Mouse (Mus musculus) heart, postnatal 0 days (tissue): Measurements from ENCODE around the gene Plekhh1. TPM values are rescaled to one million over a fixed set of nuclear protein-coding genes. Genes with fewer than 3 reads are reported as not detected.

Source experiments
- ATAC-seq: fragments of 200-750 bp; cut with Nextera tagmentation; 2 replicates; pipeline ENCODE4 v1.8.0; 2017; ENCODE audit warnings: low read depth, moderate number of reproducible peaks, moderate library complexity; ENCODE audit not compliant: insufficient read depth
- DNase-seq: peaks from one replicate; pipeline ENCODE4 v3.0.0-alpha.2; 2016; ENCODE audit warnings: low spot score
- H3K27ac ChIP-seq: fragments of 300-500 bp; sonication (generic); 2 replicates; pipeline ENCODE4 v1.5.1; 2014; ENCODE audit warnings: low read depth, mild to moderate bottlenecking
- H3K27me3 ChIP-seq: fragments of 300-500 bp; sonication (generic); 2 replicates; pipeline ENCODE4 v1.6.1; 2014; ENCODE audit warnings: low read length, mixed read lengths; ENCODE audit not compliant: control insufficient read depth, insufficient read depth
- H3K36me3 ChIP-seq: fragments of 300-500 bp; sonication (generic); replicated peaks from 2 replicates; pipeline ENCODE4 v1.6.1; 2014; ENCODE audit warnings: low read length, mixed read lengths; ENCODE audit not compliant: control insufficient read depth, insufficient read depth
- H3K4me1 ChIP-seq: fragments of 300-500 bp; sonication (generic); 2 replicates; pipeline ENCODE4 v1.6.1; 2014; ENCODE audit warnings: antibody characterized with exemption; ENCODE audit not compliant: control insufficient read depth, insufficient read depth
- H3K4me2 ChIP-seq: fragments of 300-500 bp; sonication (generic); 2 replicates; pipeline ENCODE4 v1.6.1; 2014; ENCODE audit warnings: low read depth, mild to moderate bottlenecking, low read length, moderate library complexity
- H3K4me3 ChIP-seq: fragments of 300-500 bp; sonication (generic); 2 replicates; pipeline ENCODE4 v1.5.1; 2014; ENCODE audit warnings: low read depth, low read length
- H3K9ac ChIP-seq: fragments of 300-500 bp; sonication (generic); replicated peaks from 2 replicates; pipeline ENCODE4 v1.6.1; 2014; ENCODE audit warnings: low read depth, low read length, mixed read lengths
- H3K9me3 ChIP-seq: fragments of 300-500 bp; sonication (generic); replicated peaks from 2 replicates; pipeline ENCODE4 v1.6.1; 2016; ENCODE audit warnings: low read length; ENCODE audit not compliant: control insufficient read depth
- CTCF ChIP-seq: IDR thresholded peaks from 2 replicates; pipeline ENCODE4 v1.5.1; 2016; ENCODE audit warnings: antibody characterized with exemption, control low read depth, low read depth
- EP300 ChIP-seq: IDR thresholded peaks from 2 replicates; pipeline ENCODE4 v1.6.1; 2016; ENCODE audit warnings: antibody characterized with exemption, low read depth
- WGBS: fragments of 180-500 bp; shearing (Covaris S2); extraction: QIAGEN DNeasy Blood & Tissue Kit; methylation state at CpG from one replicate; pipeline ENCODE4 v1.1.7; 2014; 5-methylcytosine and 5-hydroxymethylcytosine counted together
- polyA plus RNA-seq: library from polyadenylated mRNA; unstranded; fragments of >200 nt; fragmentation: Nextera tagmentation; extraction: Ambion mirVana; gene quantifications from 2 replicates; pipeline ENCODE4 v1.2.1, GENCODE M21; 2015
- total RNA-seq: library from RNA; depleted of rRNA; stranded (reverse); fragments of >200 nt; gene quantifications from 2 replicates; pipeline ENCODE4 v1.2.3, GENCODE M21; 2014; ENCODE audit warnings: low replicate concordance

Plekhh1 gene
- total and polyA plus RNA-seq, 2 experiments from 2014 or later: 4.0 to 15.0 TPM

DNA sequence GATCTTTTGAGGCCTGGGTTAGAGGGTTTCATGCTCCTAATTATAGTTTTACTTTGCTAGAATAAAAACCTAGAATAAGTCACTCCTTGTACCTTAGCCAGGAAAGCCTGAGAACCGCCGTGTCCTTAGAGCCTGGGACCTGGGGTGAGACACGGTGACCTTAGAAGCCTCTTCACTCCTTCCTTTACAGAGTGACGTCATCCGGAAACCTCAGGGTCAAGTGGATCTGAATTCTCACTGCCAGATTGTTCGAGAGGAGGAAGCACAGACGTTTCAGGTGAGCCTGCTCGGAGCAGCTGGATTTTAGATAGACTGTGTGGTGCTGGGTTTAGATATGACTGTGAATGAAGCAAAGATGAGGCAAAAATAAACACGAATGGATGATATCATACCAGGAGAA, 37.5 kb downstream of the Plekhh1 start:
- peaks cover 25% of the 10 kb centered on the region for H3K36me3 ChIP-seq
- H3K27me3 ChIP-seq: peaks cover 22% of the 10 kb centered on the region; the same call in 1 of the 2 replicates

DNA sequence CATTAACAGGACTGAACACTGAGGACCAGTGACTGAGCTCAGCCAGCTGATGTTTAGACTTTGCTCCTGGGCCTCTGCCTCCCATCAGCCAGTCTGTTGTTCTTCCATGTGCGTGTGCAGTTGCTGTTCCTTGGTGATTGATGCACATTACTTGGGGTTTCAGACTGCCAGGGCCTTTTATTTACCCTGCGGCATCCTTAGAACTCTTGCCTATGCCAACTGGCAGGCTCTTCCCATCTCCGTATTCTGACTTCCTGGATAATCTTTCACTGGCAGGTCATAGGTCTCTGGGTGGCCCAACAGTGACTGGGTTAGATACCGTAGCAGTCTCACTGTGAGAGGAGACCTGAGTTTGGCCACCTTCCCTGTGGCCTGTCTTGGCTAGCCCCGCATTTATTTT, 38.6 kb downstream of the Plekhh1 start:
- Histone ChIP-seq H3K27ac (no peak overlapping the region), H3K36me3 (peaks cover 25% of the 10 kb centered on the region), H3K27me3 (0 out of 2 replicates have a peak, but pooled peaks cover 16% of the 10 kb centered on the region), H3K9ac (no peak overlapping the region), H3K4me3 (no peak overlapping the region), H3K4me1 (no peaks in the 10 kb centered on the region), H3K4me2 (no peak overlapping the region), H3K9me3 (no peaks in the 10 kb centered on the region)
- no peak for DNase-seq
- WGBS: 88% methylated on average over 5 of the region's 5 CpGs
- no peak for ATAC-seq
- TF ChIP-seq CTCF: no peak

More for the DNA sequence above, 37.5 kb downstream of the Plekhh1 start:
- Histone ChIP-seq H3K4me1 (no peaks in the 10 kb centered on the region), H3K9me3 (no peaks in the 10 kb centered on the region), H3K4me2 (no peak overlapping the region), H3K9ac (no peak overlapping the region), H3K4me3 (no peak overlapping the region), H3K27ac (no peak overlapping the region)
- TF ChIP-seq CTCF: no peak
- no peak for TF ChIP-seq EP300
- ATAC-seq (no peak), DNase-seq (no peak)
- 77% methylated on average over 9 of the region's 9 CpGs for WGBS

DNA sequence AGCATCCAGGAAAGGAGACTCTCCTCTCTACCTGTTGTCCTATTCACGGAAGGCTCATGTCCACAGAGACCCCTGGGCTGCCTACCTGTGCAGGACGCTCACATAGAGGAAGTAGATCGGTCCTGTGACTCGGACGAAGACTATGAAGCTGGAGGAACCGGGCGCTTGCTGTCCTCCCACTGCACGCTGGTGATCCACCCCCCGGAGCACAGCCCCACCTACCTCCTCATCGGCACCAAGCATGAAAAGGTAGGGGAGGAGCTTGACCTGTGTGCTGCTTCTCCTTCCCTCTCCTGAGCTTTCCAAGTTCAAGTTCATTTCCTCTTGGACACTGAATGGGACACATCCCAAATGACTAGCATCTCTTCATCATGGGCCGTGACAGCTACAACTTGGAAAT, 39.3 kb downstream of the Plekhh1 start:
- 86% methylated on average over 11 of the region's 11 CpGs for WGBS
- H3K9me3 ChIP-seq: no peaks in the 10 kb centered on the region
- TF ChIP-seq CTCF (no peak), EP300 (no peak)
- H3K27ac ChIP-seq: no peak overlapping the region
- H3K4me2 ChIP-seq: no peak overlapping the region
- 0 out of 2 replicates have a peak, but pooled peaks cover 16% of the 10 kb centered on the region for H3K27me3 ChIP-seq
- H3K4me3 ChIP-seq: no peak overlapping the region
- H3K36me3 ChIP-seq: peaks cover 31% of the 10 kb centered on the region
- ATAC-seq (no peak), DNase-seq (no peak)
- H3K9ac ChIP-seq: no peak overlapping the region
- no peaks in the 10 kb centered on the region for H3K4me1 ChIP-seq

DNA sequence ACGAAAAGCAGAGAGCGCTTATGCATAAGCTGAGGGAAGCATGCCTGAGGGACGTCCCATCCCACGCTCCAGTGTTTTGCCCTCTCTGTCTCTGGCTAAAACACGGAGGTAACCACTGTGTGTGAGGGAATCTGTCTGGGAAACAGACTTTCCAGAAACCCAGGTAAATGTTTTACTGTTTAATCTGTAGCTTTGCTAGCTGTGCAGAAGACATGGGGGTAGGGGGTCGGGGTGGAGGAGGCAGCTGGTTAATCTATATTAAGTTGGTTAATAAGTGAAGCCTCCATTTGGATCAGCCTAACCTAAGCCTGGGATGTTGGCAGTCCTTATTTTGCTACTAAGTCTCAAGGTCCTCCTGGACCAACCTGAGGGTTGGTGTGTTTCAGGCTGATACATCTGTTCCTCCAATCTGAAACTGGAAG, 40.2 kb downstream of the Plekhh1 start:
- Histone ChIP-seq H3K4me1 (no peaks in the 10 kb centered on the region), H3K27me3 (0 out of 2 replicates have a peak, but pooled peaks cover 12% of the 10 kb centered on the region), H3K27ac (no peak overlapping the region), H3K4me2 (no peak overlapping the region), H3K9ac (no peak overlapping the region), H3K4me3 (no peak overlapping the region), H3K9me3 (no peaks in the 10 kb centered on the region), H3K36me3 (peaks cover 40% of the 10 kb centered on the region)
- WGBS: 90% methylated on average over 6 of the region's 6 CpGs
- DNase-seq (no peak), ATAC-seq (no peak)
- TF ChIP-seq CTCF (no peak), EP300 (no peak)

DNA sequence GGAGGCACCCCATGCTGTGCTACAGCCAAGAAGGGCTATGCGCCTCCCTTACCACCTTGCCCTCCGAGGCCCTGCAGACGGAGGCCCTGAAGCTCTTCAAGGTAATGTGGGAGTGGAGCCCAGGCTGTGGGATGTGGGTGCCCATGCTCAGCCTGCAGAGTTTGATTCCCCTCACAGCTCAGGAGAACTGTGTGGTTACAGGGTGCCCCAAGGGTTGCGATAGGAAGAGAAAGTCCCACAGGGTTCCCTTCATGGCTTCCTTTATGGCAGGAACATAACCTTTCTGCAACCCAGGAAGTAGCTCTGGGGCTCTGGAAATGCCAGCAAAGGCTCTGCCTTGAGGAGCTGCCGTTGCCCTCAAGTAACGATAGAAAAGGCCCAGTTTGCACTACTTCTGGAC, 41.0 kb downstream of the Plekhh1 start:
- no peak overlapping the region for H3K9ac ChIP-seq
- H3K4me2 ChIP-seq: no peak overlapping the region
- DNase-seq (no peak), ATAC-seq (no peak)
- WGBS: 84% methylated on average over 6 of the region's 6 CpGs
- H3K9me3 ChIP-seq: no peaks in the 10 kb centered on the region
- peaks cover 45% of the 10 kb centered on the region for H3K36me3 ChIP-seq
- H3K4me3 ChIP-seq: no peak overlapping the region
- no peaks in the 10 kb centered on the region for H3K4me1 ChIP-seq
- TF ChIP-seq CTCF (no peak), EP300 (no peak)
- no peak overlapping the region for H3K27ac ChIP-seq
- 0 out of 2 replicates have a peak, but pooled peaks cover 8% of the 10 kb centered on the region for H3K27me3 ChIP-seq

DNA sequence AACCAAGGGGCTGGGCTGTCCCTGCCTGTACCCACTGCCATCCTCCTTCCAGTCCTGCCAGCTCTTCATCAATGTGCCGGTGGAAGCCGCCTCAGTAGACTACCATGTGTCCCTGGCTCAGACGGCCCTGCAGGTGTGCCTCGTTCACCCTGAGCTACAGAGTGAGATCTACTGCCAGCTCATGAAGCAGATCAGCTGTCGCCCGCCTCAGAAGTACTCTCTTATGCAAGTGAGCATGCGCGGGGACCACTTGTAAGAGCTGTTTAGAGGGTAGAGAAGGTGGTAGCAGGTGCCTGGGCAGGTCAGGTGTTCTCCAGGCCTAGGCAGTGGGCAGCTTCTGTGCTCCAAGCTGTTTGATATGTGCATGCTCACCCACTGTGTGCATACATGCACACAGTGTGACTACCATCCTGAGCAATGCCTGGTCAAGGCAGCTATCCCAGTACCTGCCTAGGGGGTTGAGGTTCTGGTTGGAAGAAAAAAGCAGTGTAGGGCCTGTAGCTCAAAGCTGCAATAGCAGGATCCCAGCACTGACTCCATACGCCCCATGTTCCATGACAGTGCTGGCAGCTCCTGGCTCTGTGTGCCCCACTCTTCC, 41.9 kb downstream of the Plekhh1 start:
- H3K9ac ChIP-seq: no peak overlapping the region
- no peaks in the 10 kb centered on the region for H3K4me1 ChIP-seq
- TF ChIP-seq CTCF (no peak), EP300 (no peak)
- no peak for DNase-seq
- H3K4me2 ChIP-seq: no peak overlapping the region
- H3K27me3 ChIP-seq: 0 out of 2 replicates have a peak, but pooled peaks cover 8% of the 10 kb centered on the region
- no peak overlapping the region for H3K4me3 ChIP-seq
- no peaks in the 10 kb centered on the region for H3K9me3 ChIP-seq
- peaks cover 48% of the 10 kb centered on the region for H3K36me3 ChIP-seq
- no peak for ATAC-seq
- 84% methylated on average over 9 of the region's 9 CpGs for WGBS
- H3K27ac ChIP-seq: no peak overlapping the region
